Mouse (Mus musculus) heart, postnatal 0 days (tissue): ENCODE measurements around the gene Gzmb.

Experiments used
- CTCF ChIP-seq: IDR thresholded peaks from 2 replicates; pipeline ENCODE4 v1.5.1; 2016; ENCODE audit warnings: antibody characterized with exemption, control low read depth, low read depth
- EP300 ChIP-seq: IDR thresholded peaks from 2 replicates; pipeline ENCODE4 v1.6.1; 2016; ENCODE audit warnings: antibody characterized with exemption, low read depth

GRCm38 (mm10) chr14:56283816-56284215, 21.8 kb upstream of the Gzmb start:
- TF ChIP-seq CTCF, result no peak
- no peak for TF ChIP-seq EP300
